Mouse (Mus musculus): Measurements from ENCODE around the gene Cd101.
A peak's percentile ranks its signal among the peaks of the same experiment; 100 is the strongest.

Gene Cd101

GRCm38 (mm10) chr3:101003575-101004356 lies 25.6 kb downstream of the Cd101 start:
- peak; percentile 38 for DNase-seq (ENCODE audit: low read depth, low spot score)

- DNase-seq (ENCODE audit: low read depth, low spot score), result no peak
Measured at GRCm38 (mm10) chr3:100999732-101000131, 29.6 kb downstream of the Cd101 start.

GRCm38 (mm10) chr3:100998904-100999340 lies 30.4 kb downstream of the Cd101 start:
- peak; percentile 91 for DNase-seq (ENCODE audit: low read depth, low spot score)

GRCm38 (mm10) chr3:100997785-100998570 lies 31.4 kb downstream of the Cd101 start:
- DNase-seq (ENCODE audit: low read depth, low spot score), result no peak

GRCm38 (mm10) chr3:100994252-100994651 lies 35.1 kb downstream of the Cd101 start:
- no peak for DNase-seq (ENCODE audit: low read depth, low spot score)

GRCm38 (mm10) chr3:100993718-100994117 lies 35.6 kb downstream of the Cd101 start:
- no peak for DNase-seq (ENCODE audit: low read depth, low spot score)

- no peak for DNase-seq (ENCODE audit: low read depth, low spot score)
Measured at GRCm38 (mm10) chr3:100993158-100993557, 36.2 kb downstream of the Cd101 start.

- no peak for DNase-seq (ENCODE audit: low read depth, low spot score)
Measured at GRCm38 (mm10) chr3:100990231-100990630, 39.1 kb downstream of the Cd101 start.

GRCm38 (mm10) chr3:100989417-100989816 lies 39.9 kb downstream of the Cd101 start:
- peak; percentile 28 for DNase-seq (ENCODE audit: low read depth, low spot score)

GRCm38 (mm10) chr3:100979290-100979689 lies 50.1 kb downstream of the Cd101 start:
- DNase-seq (ENCODE audit: low read depth, low spot score), result no peak

- peak; percentile 71 for DNase-seq (ENCODE audit: low read depth, low spot score)
Measured at GRCm38 (mm10) chr3:100973906-100974305, 55.5 kb downstream of the Cd101 start.

- peak; percentile 97 for DNase-seq (ENCODE audit: low read depth, low spot score)
Measured at GRCm38 (mm10) chr3:100969176-100969917, 60.0 kb downstream of the Cd101 start, which contains the start of gene Ttf2. Gene Ttf2 (minus strand): TSS chr3:100969663.

GRCm38 (mm10) chr3:100963849-100964542 lies 65.4 kb downstream of the Cd101 start:
- DNase-seq (ENCODE audit: low read depth, low spot score), result peak; percentile 58

GRCm38 (mm10) chr3:100961501-100961900 lies 67.9 kb downstream of the Cd101 start:
- DNase-seq (ENCODE audit: low read depth, low spot score), result no peak

- no peak for DNase-seq (ENCODE audit: low read depth, low spot score)
Measured at GRCm38 (mm10) chr3:100961007-100961406, 68.3 kb downstream of the Cd101 start.

GRCm38 (mm10) chr3:100954616-100955015 lies 74.7 kb downstream of the Cd101 start:
- peak; percentile 44 for DNase-seq (ENCODE audit: low read depth, low spot score)

GRCm38 (mm10) chr3:100951531-100951930 lies 77.8 kb downstream of the Cd101 start:
- DNase-seq (ENCODE audit: low read depth, low spot score), result no peak

GRCm38 (mm10) chr3:100947286-100947685 lies 82.1 kb downstream of the Cd101 start:
- no peak for DNase-seq (ENCODE audit: low read depth, low spot score)
